Mouse (Mus musculus) gastrocnemius, postnatal 10 days (tissue): ENCODE data around the gene Pomgnt2. TPM values are rescaled to one million over a fixed set of nuclear protein-coding genes. Genes with fewer than 3 reads are reported as not detected.

Source experiments
- DNase-seq: peaks from one replicate; pipeline ENCODE4 v3.0.0; 2021; ENCODE audit warnings: mixed read lengths
- total RNA-seq, 2 experiments: library from RNA; stranded (reverse); gene quantifications; 2 replicates each; pipeline ENCODE4 v1.2.3; 2021

Pomgnt2 gene
- total RNA-seq, 2 experiments from 2014 or later, result 6.5 to 7.0 TPM

DNA sequence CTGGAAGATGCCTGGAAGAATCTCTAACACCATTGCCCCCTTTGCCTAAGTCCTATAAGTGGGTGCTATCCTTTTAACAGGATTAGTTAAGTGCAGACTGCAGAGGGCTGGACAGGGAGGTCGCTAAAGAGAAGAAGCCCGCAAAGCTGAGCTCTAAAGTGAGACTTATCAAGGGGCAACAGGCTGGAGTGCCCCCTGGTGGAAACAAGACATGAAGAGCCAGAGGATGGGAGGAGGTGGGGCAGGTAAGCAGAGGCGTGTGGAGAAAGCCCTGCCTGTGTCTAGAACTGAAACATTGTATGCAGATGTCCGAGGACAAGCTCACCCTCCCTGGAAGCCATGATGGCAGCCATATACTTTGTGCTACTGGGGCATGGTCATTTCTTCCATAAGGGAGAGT lies 16.7 kb upstream of the Pomgnt2 start:
- DNase-seq, result no peak

DNA sequence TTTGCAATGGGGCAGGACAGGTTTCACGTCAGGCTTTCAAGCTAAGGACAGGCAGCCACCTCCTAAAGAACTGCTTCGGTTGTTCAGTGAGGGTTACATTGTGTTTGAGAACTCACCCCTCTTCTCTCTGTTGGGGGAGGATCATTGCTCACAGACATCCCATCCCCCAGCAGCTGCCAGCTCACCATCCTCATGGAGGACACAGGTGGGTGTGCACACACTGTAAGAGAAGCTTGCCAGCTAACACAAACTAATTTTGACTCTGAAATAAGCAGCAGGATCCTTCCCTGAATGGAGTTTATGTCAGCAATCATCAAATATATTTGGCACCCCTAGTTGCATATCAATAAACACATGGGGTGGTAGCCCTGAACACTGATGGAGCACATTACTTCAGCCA lies 15.9 kb upstream of the Pomgnt2 start:
- DNase-seq, result no peak

DNA sequence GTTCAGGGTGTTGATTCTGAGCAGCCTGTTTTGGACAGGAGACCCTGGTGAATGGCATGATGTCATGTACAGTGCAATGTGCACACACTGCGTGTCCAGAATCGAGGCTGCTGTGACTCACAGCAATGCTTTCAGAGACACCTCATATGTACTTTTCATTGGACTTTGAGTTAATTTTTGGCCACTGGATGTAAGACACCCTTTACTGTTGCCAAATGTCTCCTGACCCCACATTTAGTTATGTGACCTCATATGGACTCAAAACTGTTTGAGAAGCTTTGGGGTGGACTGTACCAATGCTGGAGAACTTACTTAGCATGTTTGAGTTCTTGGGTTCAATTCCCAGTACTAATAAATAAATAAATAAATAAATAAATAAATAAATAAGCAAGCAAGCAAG lies 13.8 kb upstream of the Pomgnt2 start:
- no peak for DNase-seq

GRCm38 (mm10) chr9:122008876-122009275 lies 12.0 kb upstream of the Pomgnt2 start:
- no peak for DNase-seq

- no peak for DNase-seq
These were observed 9.7 kb upstream of the Pomgnt2 start for GRCm38 (mm10) chr9:122006609-122007008.

DNA sequence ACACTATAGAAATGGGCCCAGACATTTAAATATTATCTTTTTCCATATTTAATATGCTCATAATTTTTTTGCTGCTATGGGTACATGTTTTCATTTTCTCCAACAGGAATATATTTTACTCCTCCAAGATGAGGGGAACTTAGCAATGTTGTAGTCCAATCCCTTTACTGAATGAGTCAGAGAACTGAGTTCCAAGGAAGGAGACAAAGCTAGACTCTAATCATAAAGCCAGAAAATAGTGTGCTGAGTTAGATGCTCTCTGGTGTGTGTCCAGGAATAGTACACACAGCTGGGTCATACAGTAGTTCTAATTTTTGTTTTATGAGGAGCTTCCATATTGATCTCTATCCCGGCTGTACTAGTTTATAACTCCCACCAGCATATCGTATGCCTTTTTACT lies 9.3 kb upstream of the Pomgnt2 start:
- DNase-seq, result no peak

DNA sequence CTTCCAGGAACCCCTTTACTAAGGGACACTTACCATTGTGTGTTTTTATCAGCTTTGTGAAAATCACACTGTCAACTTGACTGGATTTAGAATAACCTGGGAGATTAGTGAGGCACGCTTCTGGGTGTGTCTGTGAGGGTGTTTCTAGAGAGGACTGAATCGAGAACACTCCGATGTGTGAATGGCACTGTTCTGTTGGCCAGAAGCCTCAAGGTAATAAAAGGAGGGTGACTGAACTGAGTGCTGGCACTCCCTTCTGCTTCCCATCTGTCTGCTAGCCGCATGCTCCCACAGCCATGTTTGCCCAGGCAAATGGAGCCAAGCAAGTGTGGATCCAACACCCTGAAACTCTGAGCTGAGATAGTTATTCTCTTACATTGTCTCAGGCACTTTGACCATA lies 1.1 kb upstream of the Pomgnt2 start:
- DNase-seq, result no peak

GRCm38 (mm10) chr9:121995508-121996131 lies 1.3 kb downstream of the Pomgnt2 start:
- peak; percentile 85 for DNase-seq

DNA sequence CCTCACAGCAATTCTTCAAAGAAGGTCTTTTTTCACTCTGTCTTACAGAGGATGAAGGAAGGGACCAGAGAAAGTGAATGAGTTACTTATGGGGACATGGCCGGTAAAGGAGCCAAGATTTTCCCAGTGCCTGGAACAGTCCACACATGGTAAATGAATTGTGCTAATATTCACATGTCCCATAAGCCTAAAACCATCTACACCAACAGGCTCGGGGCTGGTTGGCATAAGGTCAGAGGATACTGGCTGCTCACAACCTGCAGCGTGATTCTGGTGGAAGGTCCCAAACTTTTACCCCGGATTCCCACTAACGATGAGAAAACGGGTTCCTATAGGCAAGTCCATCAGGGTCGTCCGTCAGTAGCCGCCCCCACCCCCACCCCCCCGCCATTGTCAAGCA lies 1.8 kb downstream of the Pomgnt2 start:
- no peak for DNase-seq

- DNase-seq, result no peak
These were observed 3.9 kb downstream of the Pomgnt2 start for GRCm38 (mm10) chr9:121993047-121993446.

- DNase-seq, result no peak
These were observed 5.9 kb downstream of the Pomgnt2 start for GRCm38 (mm10) chr9:121991041-121991440.

GRCm38 (mm10) chr9:121989536-121989935 lies 7.4 kb downstream of the Pomgnt2 start:
- DNase-seq, result no peak

DNA sequence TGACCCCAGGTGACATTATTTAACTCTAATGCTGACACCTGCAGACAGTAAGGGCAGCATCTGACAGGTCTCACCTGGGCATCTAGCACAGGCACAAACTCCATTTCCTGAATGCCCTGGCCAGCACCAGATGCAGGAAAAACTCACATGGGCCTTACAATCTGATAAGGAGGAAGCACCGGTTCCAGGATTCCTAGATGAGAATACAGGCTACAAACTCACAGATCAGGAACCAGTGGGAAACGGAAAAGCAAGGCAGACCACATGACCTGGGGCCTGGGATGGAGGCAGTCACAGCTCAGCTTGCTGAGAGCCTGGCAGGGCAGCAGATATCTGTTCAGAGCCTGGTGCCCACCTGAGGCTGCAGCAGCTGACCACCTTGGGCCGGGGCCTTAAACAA lies 8.0 kb downstream of the Pomgnt2 start:
- no peak for DNase-seq

DNA sequence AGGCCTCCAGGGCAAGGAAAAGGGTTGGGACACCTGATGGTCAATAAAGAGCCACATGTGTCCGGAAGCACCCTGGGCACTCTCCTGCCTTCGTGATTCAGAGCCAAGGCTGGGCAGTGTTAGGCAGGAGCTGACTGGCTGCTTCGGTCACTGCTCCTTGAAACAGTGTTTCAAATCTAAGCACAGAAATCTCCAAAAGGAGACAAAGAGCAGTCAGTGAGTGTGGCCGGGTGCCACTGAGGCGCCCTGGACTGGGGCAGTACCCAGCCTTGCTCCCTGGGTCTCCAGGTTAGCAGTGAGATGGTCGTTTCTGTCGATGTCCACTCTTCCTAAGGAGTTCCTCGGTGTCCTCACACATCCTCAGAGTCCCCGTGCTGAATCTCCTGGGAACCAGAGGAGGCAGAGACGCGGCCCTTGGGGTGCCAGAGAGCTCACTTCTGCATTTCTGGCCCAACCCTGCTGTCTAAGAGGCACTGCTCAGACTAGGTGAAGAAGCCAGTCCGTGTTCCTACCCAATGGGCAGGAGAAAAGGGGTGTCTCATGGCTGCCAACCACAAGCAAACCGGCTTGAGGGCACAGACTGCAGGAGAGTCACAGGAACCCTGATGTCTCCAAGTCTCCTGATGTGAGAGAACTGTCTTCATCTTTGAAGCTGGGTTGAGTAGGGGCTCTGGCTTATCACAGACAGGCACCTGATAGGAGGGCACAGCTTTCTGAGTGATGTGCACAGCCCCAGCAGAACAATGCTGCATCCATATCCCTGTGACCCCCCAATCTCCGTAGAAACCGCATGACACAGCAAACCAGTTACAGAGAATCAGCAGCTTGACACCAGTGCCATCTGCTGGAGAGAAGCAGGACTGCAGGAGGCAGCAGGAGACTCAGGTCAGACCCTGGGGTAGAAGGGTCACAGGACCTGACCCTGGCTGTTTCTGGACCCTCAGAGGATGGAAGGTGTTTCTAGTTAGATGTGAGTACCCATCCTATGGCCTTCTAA lies 12.1 kb downstream of the Pomgnt2 start:
- DNase-seq, result peak; percentile 81

GRCm38 (mm10) chr9:121983504-121983903 lies 13.4 kb downstream of the Pomgnt2 start:
- DNase-seq, result peak; percentile 88

- no peak for DNase-seq
These were observed 14.2 kb downstream of the Pomgnt2 start for GRCm38 (mm10) chr9:121982665-121983064.

DNA sequence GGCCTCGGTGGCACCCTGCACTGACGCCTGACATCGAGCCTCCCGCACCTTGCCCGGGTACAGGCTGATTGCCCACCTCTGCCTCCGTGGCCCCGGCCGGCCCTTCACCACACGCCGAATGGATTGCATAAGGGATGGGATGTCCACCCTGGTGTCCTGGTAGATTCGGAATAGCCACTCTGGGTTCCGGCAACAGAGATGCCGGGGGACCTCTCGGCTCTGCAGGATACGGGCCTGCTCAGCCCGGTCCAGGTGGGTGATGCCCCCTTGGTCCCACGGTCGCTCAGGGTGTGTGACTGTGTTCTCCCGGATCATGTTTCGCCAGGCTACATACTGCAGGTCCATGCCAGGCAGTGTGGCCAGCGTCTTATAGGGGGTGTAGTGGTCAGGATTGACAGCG lies 14.7 kb downstream of the Pomgnt2 start:
- DNase-seq, result no peak

- DNase-seq, result no peak
These were observed 15.3 kb downstream of the Pomgnt2 start for GRCm38 (mm10) chr9:121981466-121982105.

DNA sequence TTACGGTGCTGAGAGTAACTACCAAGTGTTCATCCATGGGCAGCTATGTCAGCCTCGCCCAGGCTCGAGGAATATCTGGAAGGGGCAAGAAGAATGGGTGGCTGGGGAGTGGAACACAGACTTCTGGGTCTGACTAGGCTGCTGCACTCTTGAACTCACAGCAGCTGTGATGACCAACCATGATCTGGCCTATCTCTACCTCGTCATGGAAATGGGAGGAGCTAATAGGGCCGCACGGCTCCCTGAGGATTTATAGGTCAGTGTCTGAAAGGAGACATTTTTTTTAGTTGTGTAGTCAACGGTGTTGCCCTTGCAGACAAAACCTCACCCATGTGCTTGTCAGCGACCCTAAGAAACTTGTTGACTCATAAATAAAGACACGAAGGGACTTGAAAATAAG lies 15.9 kb downstream of the Pomgnt2 start:
- DNase-seq, result no peak

GRCm38 (mm10) chr9:121975321-121975720 lies 21.6 kb downstream of the Pomgnt2 start:
- no peak for DNase-seq

GRCm38 (mm10) chr9:121974141-121974986 lies 22.5 kb downstream of the Pomgnt2 start:
- peak; percentile 48 for DNase-seq

DNA sequence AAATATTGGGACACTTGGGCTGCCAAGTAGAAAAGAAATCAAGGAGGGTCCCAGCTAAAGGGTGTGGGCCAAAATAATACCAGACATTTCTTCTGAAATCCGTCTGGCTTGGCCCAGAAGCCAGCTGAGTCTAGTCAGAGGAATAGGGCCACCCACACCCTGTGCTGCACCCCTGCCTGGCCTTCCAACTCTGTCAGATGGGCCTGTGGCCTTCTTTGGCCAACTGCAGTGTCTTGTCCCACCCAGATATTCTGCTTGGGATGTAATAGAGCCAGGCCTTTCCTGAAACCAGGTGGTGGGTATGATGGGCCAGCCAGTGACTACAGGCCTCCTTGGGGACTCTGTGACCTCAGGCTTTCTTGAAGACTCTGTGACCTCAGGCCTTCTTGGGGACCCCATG lies 23.7 kb downstream of the Pomgnt2 start:
- DNase-seq, result no peak
